Mouse (Mus musculus) embryonic fibroblast, embryonic 13.5 days (primary cell): ENCODE results near the gene Gadd45gip1.

ENCODE experiments used
- CTCF ChIP-seq: IDR thresholded peaks from 2 replicates; pipeline ENCODE4 v1.5.1; 2011; ENCODE audit warnings: mild to moderate bottlenecking, control low read depth, low read length, moderate library complexity, borderline replicate concordance; ENCODE audit not compliant: insufficient read depth
- POLR2A ChIP-seq: IDR thresholded peaks from 2 replicates; pipeline ENCODE4 v1.6.1; 2011; ENCODE audit warnings: low read depth, mild to moderate bottlenecking, control low read depth, low read length, moderate library complexity

- TF ChIP-seq POLR2A (no peak), CTCF (no peak)
Measured at GRCm38 (mm10) chr8:84884728-84885127, 53.4 kb downstream of the Gadd45gip1 start.
